Mouse (Mus musculus): ENCODE data around the gene Gm9964. TPM values are rescaled to one million over a fixed set of nuclear protein-coding genes. Genes with fewer than 3 reads are reported as not detected.

Gene Gm9964
- total RNA-seq, 1 experiment, result not detected

DNA sequence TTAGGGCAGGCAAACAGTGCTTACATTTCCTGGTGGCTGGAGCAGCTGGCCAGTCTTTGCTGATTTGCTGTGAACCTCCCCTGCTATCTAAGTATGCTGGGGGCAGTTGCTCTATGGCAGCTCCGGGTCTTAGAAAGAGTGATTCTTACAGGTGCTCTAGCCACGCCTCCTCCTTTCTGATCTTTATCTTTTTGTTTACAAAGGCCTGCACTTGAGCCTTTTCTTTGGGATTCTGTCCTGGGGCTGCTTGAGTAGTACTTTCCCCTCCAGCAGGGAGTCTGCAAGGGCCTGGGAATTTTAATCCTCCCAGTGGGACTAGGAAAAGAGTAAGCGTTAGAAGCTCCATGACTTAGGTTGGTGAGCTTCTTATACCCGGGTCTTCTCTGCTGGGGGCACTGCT is 30.4 kb upstream of the Gm9964 start:
- Histone ChIP-seq H3K9me3 (ENCODE audit: control insufficient read depth, insufficient read depth, low read depth, low read length) (no peaks in the 10 kb centered on the region), H3K36me3 (ENCODE audit: control insufficient read depth, insufficient read depth, low read length, poor library complexity, severe bottlenecking) (no peaks in the 10 kb centered on the region), H3K27ac (ENCODE audit: insufficient read depth, low read depth, low read length, poor library complexity, severe bottlenecking) (peak overlapping the region; percentile 67), H3K4me1 (ENCODE audit: control insufficient read depth in 2 of 2, insufficient read depth in 2 of 2, low read length in 2 of 2, poor library complexity in 1 of 2) (peaks cover 0 to 9% of the 10 kb centered on the region in 2 experiments; a peak in 1 of 4 replicates), H3K9ac (ENCODE audit: insufficient read depth, low read depth, low read length, poor library complexity, severe bottlenecking) (no peak overlapping the region), H3K4me3 (ENCODE audit: insufficient read depth in 1 of 2, low read depth in 1 of 2, low read length in 2 of 2, poor library complexity in 1 of 2, severe bottlenecking in 1 of 2) (no peak overlapping the region)
- in situ Hi-C loops (cut with MboI; ENCODE audit: low sequenced_read_pairs in 2 of 2, unreplicated experiment in 2 of 2), result no loop called here
- peak; percentile 77 for DNase-seq (ENCODE audit: low read depth, low spot score)
- TF ChIP-seq HCFC1 (IDR thresholded peaks at IDR 0.05; ENCODE audit: borderline replicate concordance, insufficient read depth, low read length) (no peak), CHD2 (IDR thresholded peaks at IDR 0.05; ENCODE audit: low read depth, low read length) (no peak), ZC3H11A (IDR thresholded peaks at IDR 0.05; ENCODE audit: borderline replicate concordance, low read depth, low read length) (no peak), ZNF384 (IDR thresholded peaks at IDR 0.05; ENCODE audit: low read depth, low read length) (no peak), MAFK (IDR thresholded peaks at IDR 0.05; ENCODE audit: insufficient read depth, low read depth, low read length) (no peak)

DNA sequence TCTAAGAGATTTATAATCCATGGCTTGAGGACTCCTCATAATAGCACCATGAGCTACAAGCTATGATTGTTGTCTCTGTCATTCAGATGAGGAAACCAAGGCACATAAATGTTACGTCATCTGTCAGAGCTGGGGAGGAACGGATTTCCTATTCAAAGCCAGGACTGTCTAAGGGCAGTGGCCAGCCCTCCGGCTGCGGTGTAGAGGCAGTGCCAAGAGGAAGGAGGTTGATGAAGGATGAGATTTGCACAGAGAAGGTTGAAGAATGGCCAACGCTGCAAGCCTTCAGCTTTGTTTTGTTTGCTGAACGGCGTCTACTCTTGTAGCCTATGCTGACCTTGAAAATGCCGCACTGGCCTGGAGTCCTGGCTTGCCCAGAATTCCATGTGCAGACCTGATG is 29.0 kb upstream of the Gm9964 start:
- no peak for DNase-seq (ENCODE audit: low read depth, low spot score)
- in situ Hi-C loops (cut with MboI; ENCODE audit: low sequenced_read_pairs in 2 of 2, unreplicated experiment in 2 of 2), result no loop called here
- no peak for TF ChIP-seq MAFK (IDR thresholded peaks at IDR 0.05; ENCODE audit: insufficient read depth, low read depth, low read length)
- TF ChIP-seq ZC3H11A (IDR thresholded peaks at IDR 0.05; ENCODE audit: borderline replicate concordance, low read depth, low read length), result no peak
- no peak for TF ChIP-seq ZNF384 (IDR thresholded peaks at IDR 0.05; ENCODE audit: low read depth, low read length)

GRCm38 (mm10) chr11:79323985-79324685 is 27.4 kb upstream of the Gm9964 start:
- Histone ChIP-seq H3K36me3 (ENCODE audit: control insufficient read depth, insufficient read depth, low read length, poor library complexity, severe bottlenecking) (no peaks in the 10 kb centered on the region), H3K4me3 (ENCODE audit: insufficient read depth in 1 of 2, low read depth in 1 of 2, low read length in 2 of 2, poor library complexity in 1 of 2, severe bottlenecking in 1 of 2) (no peak overlapping the region), H3K9me3 (ENCODE audit: control insufficient read depth, insufficient read depth, low read depth, low read length) (no peaks in the 10 kb centered on the region), H3K27ac (ENCODE audit: insufficient read depth, low read depth, low read length, poor library complexity, severe bottlenecking) (peak overlapping the region; percentile 34; the same call in 1 of the 2 replicates), H3K4me1 (ENCODE audit: control insufficient read depth in 2 of 2, insufficient read depth in 2 of 2, low read length in 2 of 2, poor library complexity in 1 of 2) (peaks cover 1 to 10% of the 10 kb centered on the region in 2 experiments; a peak in 1 of 4 replicates), H3K9ac (ENCODE audit: insufficient read depth, low read depth, low read length, poor library complexity, severe bottlenecking) (no peak overlapping the region)
- peak; percentile 41 for DNase-seq (ENCODE audit: low read depth, low spot score)
- no peak for TF ChIP-seq CHD2 (IDR thresholded peaks at IDR 0.05; ENCODE audit: low read depth, low read length)
- TF ChIP-seq HCFC1 (IDR thresholded peaks at IDR 0.05; ENCODE audit: borderline replicate concordance, insufficient read depth, low read length), result no peak
- no peak for TF ChIP-seq ZNF384 (IDR thresholded peaks at IDR 0.05; ENCODE audit: low read depth, low read length)
- TF ChIP-seq ZC3H11A (IDR thresholded peaks at IDR 0.05; ENCODE audit: borderline replicate concordance, low read depth, low read length), result no peak
- no peak for TF ChIP-seq MAFK (IDR thresholded peaks at IDR 0.05; ENCODE audit: insufficient read depth, low read depth, low read length)
- in situ Hi-C loops (cut with MboI; ENCODE audit: low sequenced_read_pairs in 2 of 2, unreplicated experiment in 2 of 2), result no loop called here

More for the DNA sequence above, 29.0 kb upstream of the Gm9964 start:
- no peaks in the 10 kb centered on the region for H3K9me3 ChIP-seq (ENCODE audit: control insufficient read depth, insufficient read depth, low read depth, low read length)
- H3K4me3 ChIP-seq (ENCODE audit: insufficient read depth in 1 of 2, low read depth in 1 of 2, low read length in 2 of 2, poor library complexity in 1 of 2, severe bottlenecking in 1 of 2), result no peak overlapping the region
- no peak overlapping the region for H3K9ac ChIP-seq (ENCODE audit: insufficient read depth, low read depth, low read length, poor library complexity, severe bottlenecking)
- peaks cover 0 to 9% of the 10 kb centered on the region in 2 experiments; a peak in 1 of 4 replicates for H3K4me1 ChIP-seq (ENCODE audit: control insufficient read depth in 2 of 2, insufficient read depth in 2 of 2, low read length in 2 of 2, poor library complexity in 1 of 2)
- no peaks in the 10 kb centered on the region for H3K36me3 ChIP-seq (ENCODE audit: control insufficient read depth, insufficient read depth, low read length, poor library complexity, severe bottlenecking)
- H3K27ac ChIP-seq (ENCODE audit: insufficient read depth, low read depth, low read length, poor library complexity, severe bottlenecking), result no peak overlapping the region

DNA sequence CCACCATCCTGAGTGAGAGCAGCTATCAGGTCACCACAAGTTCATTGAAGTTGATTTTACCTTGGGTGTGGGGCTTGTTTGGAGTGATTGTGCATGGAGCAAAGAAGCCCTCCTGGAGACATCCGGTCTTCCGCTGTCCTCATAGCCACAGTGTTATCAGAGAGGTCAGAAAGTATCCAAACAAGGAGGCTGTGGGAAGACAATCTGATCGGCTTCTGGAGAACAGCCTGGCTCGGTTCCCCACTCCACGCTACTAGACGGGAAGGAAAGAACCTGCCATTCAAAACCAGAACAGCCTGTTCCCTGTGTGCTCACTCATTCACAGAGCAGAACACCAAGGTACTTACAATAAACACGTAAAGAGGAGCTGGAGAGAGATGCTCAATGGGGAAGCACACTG is 23.1 kb upstream of the Gm9964 start:
- H3K27ac ChIP-seq (ENCODE audit: insufficient read depth, low read depth, low read length, poor library complexity, severe bottlenecking), result no peak overlapping the region
- in situ Hi-C loops (cut with MboI; ENCODE audit: low sequenced_read_pairs in 2 of 2, unreplicated experiment in 2 of 2), result no loop called here
- DNase-seq (ENCODE audit: low read depth, low spot score), result no peak
- TF ChIP-seq ZNF384 (IDR thresholded peaks at IDR 0.05; ENCODE audit: low read depth, low read length), result no peak
- TF ChIP-seq CHD2 (IDR thresholded peaks at IDR 0.05; ENCODE audit: low read depth, low read length), result no peak
- TF ChIP-seq ZC3H11A (IDR thresholded peaks at IDR 0.05; ENCODE audit: borderline replicate concordance, low read depth, low read length), result no peak
- TF ChIP-seq HCFC1 (IDR thresholded peaks at IDR 0.05; ENCODE audit: borderline replicate concordance, insufficient read depth, low read length), result no peak
- no peak for TF ChIP-seq MAFK (IDR thresholded peaks at IDR 0.05; ENCODE audit: insufficient read depth, low read depth, low read length)
- peaks cover 1% of the 10 kb centered on the region in 2 experiments; a peak in 1 of 4 replicates for H3K4me1 ChIP-seq (ENCODE audit: control insufficient read depth in 2 of 2, insufficient read depth in 2 of 2, low read length in 2 of 2, poor library complexity in 1 of 2)
- no peak overlapping the region for H3K4me3 ChIP-seq (ENCODE audit: insufficient read depth in 1 of 2, low read depth in 1 of 2, low read length in 2 of 2, poor library complexity in 1 of 2, severe bottlenecking in 1 of 2)
- no peaks in the 10 kb centered on the region for H3K9me3 ChIP-seq (ENCODE audit: control insufficient read depth, insufficient read depth, low read depth, low read length)
- no peak overlapping the region for H3K9ac ChIP-seq (ENCODE audit: insufficient read depth, low read depth, low read length, poor library complexity, severe bottlenecking)
- H3K36me3 ChIP-seq (ENCODE audit: control insufficient read depth, insufficient read depth, low read length, poor library complexity, severe bottlenecking), result no peaks in the 10 kb centered on the region
